Mouse (Mus musculus): ENCODE data around the gene Gm49337.

- TF ChIP-seq CTCF (IDR thresholded peaks at IDR 0.05; ENCODE audit: control insufficient read depth, insufficient read depth, insufficient replicate concordance, low read depth, low read length) (no peak), POLR2A (IDR thresholded peaks at IDR 0.05; ENCODE audit: control insufficient read depth, low read depth, low read length) (no peak)
Observed at GRCm38 (mm10) chr4:116175136-116175535, 2.0 kb downstream of the Gm49337 start.
